9 mouse cellular contexts compared by ENCODE assay signal in genomic region chr8:83706411-83706810, GRCm38 (mm10).
"Had no signal": no experiment of that assay in that cellular context is flagged by ENCODE, and none has a peak within 500 bp of the region (broad histone marks: within the 10 kb centered on the region; RNA-seq: fewer than 3 reads in every experiment).

No protein-coding gene starts in this region.

- H3K4me2 ChIP-seq: limb, embryonic 15.5 days; liver, embryonic 12.5 days; midbrain, embryonic 13.5 days had no signal

- H3K27ac ChIP-seq: left cerebral cortex, adult 2 months; limb, embryonic 15.5 days; liver, embryonic 12.5 days; midbrain, embryonic 13.5 days; stomach, postnatal 0 days had no signal

- H3K4me1 ChIP-seq: limb, embryonic 15.5 days; liver, embryonic 12.5 days; midbrain, embryonic 13.5 days had no signal

- H3K9me3 ChIP-seq: limb, embryonic 15.5 days; midbrain, embryonic 13.5 days had no signal

- H3K4me3 ChIP-seq: left cerebral cortex, adult 2 months; limb, embryonic 15.5 days; liver, embryonic 12.5 days; midbrain, embryonic 13.5 days had no signal

- DNase-seq: kidney, postnatal 25 days; lung, adult 18-20 months; thymus, adult 2 months; thymus, postnatal 25 days had no signal

- ATAC-seq: liver, embryonic 12.5 days; midbrain, embryonic 13.5 days had no signal

- H3K36me3 ChIP-seq: limb, embryonic 15.5 days; liver, embryonic 12.5 days; midbrain, embryonic 13.5 days had no signal

- H3K27me3 ChIP-seq: limb, embryonic 15.5 days; midbrain, embryonic 13.5 days had no signal

- H3K9ac ChIP-seq: limb, embryonic 15.5 days; liver, embryonic 12.5 days; midbrain, embryonic 13.5 days had no signal
